Mouse (Mus musculus) cortical plate, adult 2 months (tissue): Measurements from ENCODE around the gene Dus3l.

Experiments
- CTCF ChIP-seq: fragments of 200-500 bp; IDR thresholded peaks from 2 replicates; pipeline ENCODE4 v1.5.1; 2011; ENCODE audit warnings: mild to moderate bottlenecking, control low read depth, low read length; ENCODE audit not compliant: insufficient read depth; ENCODE audit errors: extremely low read depth
- POLR2A ChIP-seq: fragments of 200-500 bp; IDR thresholded peaks from 2 replicates; pipeline ENCODE4 v1.6.1; 2011; ENCODE audit warnings: mild to moderate bottlenecking, low read length, control low read depth; ENCODE audit not compliant: insufficient read depth; ENCODE audit errors: extremely low read depth

- TF ChIP-seq CTCF = no peak
- no peak for TF ChIP-seq POLR2A
These were observed 28.0 kb downstream of the Dus3l start for GRCm38 (mm10) chr17:56792588-56792987.
